Mouse (Mus musculus): ENCODE measurements around the gene Prl2c1. TPM values are rescaled to one million over a fixed set of nuclear protein-coding genes. Genes with fewer than 3 reads are reported as not detected.
"Not testable (repeated sequence)": the region's sequence is repeated elsewhere in the genome, so short reads cannot be mapped to it uniquely, and the experiment has no call there.

Gene Prl2c1
- not detected in 2 replicates for total RNA-seq (2015; ENCODE audit: low replicate concordance)
- not detected in 2 replicates for total RNA-seq (2017; ENCODE audit: low replicate concordance)

DNA sequence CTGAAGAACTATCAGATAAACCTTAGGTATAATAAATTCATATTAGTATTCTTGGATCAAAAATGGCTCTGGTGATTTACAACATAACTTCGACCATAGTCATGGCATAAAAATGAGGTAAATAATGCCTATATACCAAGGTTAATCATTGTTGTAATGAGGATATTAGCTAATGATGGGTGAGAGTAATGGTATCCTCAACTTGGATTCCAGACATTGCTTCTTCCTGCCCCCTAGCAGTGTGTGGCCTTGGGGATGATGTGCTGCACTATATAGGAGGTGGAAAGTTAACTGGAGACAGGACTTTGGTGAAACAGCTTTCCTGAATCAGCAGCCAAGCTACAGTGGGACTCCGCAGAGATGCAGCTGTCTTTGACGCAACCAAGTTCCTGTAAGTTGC, at the start of gene Prl2c1:
Prl2c1 (plus strand) TSS at position 301 of the 400 bp plus-strand sequence.
- ATAC-seq (replicated peaks; ENCODE audit: low FRiP score, poor library complexity, severe bottlenecking): no peak

DNA sequence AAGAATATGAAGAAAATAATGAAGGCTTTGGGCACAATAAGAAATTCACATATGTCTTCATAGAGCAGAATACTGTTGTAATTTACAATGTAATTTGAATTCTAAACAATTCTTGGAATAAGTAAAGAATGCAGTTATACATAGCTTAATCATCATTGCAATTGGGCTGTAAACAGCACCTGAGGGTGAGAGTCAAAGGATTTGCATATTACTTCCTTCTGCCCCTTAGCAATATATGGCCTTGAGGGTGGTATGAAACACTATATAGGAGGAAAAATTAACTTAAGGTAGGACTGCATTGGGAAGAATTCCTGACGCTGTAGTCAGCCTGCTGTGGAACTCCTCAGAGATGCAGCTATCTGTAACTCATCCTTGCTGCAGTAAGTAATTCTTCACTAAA, 47.8 kb upstream of the Prl2c1 start, which contains the start of gene Prl2a1:
Prl2a1 (plus strand) TSS at position 301 of the 400 bp plus-strand sequence.
- ATAC-seq (replicated peaks; ENCODE audit: low FRiP score, poor library complexity, severe bottlenecking): no peak

DNA sequence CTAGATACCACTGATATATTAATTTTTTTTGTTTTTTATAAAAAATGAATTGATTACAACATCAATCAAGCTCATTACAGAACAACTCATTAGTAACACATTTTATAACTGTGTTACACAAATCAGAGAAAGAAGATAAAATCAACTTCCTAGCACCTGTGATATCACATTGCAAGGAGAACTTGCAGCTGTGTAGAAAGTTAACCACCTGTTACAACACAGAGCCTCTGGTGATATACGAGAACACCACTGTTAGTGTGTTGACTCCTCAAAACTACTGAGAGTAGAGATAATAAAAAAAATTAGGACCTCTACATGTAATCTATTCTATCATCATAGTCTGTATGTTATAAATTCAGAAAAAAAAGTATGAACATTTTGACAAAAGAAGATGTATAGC, 46.4 kb upstream of the Prl2c1 start:
- no peak for ATAC-seq (replicated peaks; ENCODE audit: low FRiP score, poor library complexity, severe bottlenecking)

DNA sequence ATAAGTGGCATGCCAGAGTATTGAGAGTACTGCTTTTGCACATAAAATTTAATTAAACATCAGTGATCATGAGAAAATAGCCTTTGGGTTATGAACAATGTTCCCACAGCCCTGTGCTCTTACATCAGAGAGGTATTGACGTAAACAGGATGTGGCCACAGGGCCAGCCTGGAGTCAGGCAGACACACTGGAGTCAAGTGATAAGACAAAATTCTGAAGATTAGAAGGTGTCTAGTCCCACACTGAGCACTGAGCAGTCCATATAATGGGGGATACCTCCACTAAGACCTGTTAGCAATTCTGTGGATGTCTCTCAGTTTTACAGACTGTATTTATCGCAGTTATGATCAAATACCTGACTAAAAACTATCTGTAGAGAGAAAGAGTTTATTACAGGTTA, 55.1 kb downstream of the Prl2c1 start:
- not testable (repeated sequence) for ATAC-seq (replicated peaks; ENCODE audit: low FRiP score, poor library complexity, severe bottlenecking)

Other genes with a start within 250 kb of the Prl2c1 start
- gene Prl7b1, start 238.8 kb upstream of the Prl2c1 start, total RNA-seq (2015; ENCODE audit: low replicate concordance): not detected in 2 replicates
- gene Prl7b1, start 238.8 kb upstream of the Prl2c1 start, total RNA-seq (2017; ENCODE audit: low replicate concordance): not detected in 2 replicates
- gene Prl7a1, start 206.8 kb upstream of the Prl2c1 start, total RNA-seq (2015; ENCODE audit: low replicate concordance): not detected in 2 replicates
- not detected in 2 replicates for gene Prl7a1, start 206.8 kb upstream of the Prl2c1 start, total RNA-seq (2017; ENCODE audit: low replicate concordance)
- not detected in 2 replicates for gene Prl7a2, start 181.3 kb upstream of the Prl2c1 start, total RNA-seq (2015; ENCODE audit: low replicate concordance)
- not detected in 2 replicates for gene Prl7a2, start 181.3 kb upstream of the Prl2c1 start, total RNA-seq (2017; ENCODE audit: low replicate concordance)
- gene Prl7d1, start 132.6 kb upstream of the Prl2c1 start, total RNA-seq (2015; ENCODE audit: low replicate concordance): not detected in 2 replicates
- gene Prl7d1, start 132.6 kb upstream of the Prl2c1 start, total RNA-seq (2017; ENCODE audit: low replicate concordance): not detected in 2 replicates
- gene Prl7c1, start 68.5 kb upstream of the Prl2c1 start, total RNA-seq (2015; ENCODE audit: low replicate concordance): not detected in 2 replicates
- gene Prl7c1, start 68.5 kb upstream of the Prl2c1 start, total RNA-seq (2017; ENCODE audit: low replicate concordance): not detected in 2 replicates
- not detected in 2 replicates for gene Prl2a1, start 47.7 kb upstream of the Prl2c1 start, total RNA-seq (2015; ENCODE audit: low replicate concordance)
- not detected in 2 replicates for gene Prl2a1, start 47.7 kb upstream of the Prl2c1 start, total RNA-seq (2017; ENCODE audit: low replicate concordance)
- not detected in 2 replicates for gene Prl4a1, start 166.9 kb downstream of the Prl2c1 start, total RNA-seq (2015; ENCODE audit: low replicate concordance)
- not detected in 2 replicates for gene Prl4a1, start 166.9 kb downstream of the Prl2c1 start, total RNA-seq (2017; ENCODE audit: low replicate concordance)

Data from erythroid progenitor cell, adult 5-6 weeks (primary cell).